Mouse (Mus musculus) cerebellum, adult (tissue): Measurements from ENCODE around the gene Gm13289.
"Not testable (repeated sequence)": the region's sequence is repeated elsewhere in the genome, so short reads cannot be mapped to it uniquely, and the experiment has no call there.

Experiments
- ATAC-seq: cut with Nextera tagmentation; 2 replicates; pipeline ENCODE4 v1.9.2; 2017; ENCODE audit warnings: mild to moderate bottlenecking, moderate library complexity, mixed read lengths; ENCODE audit not compliant: insufficient number of reproducible peaks, low FRiP score, low TSS enrichment

Gm13289 gene

DNA sequence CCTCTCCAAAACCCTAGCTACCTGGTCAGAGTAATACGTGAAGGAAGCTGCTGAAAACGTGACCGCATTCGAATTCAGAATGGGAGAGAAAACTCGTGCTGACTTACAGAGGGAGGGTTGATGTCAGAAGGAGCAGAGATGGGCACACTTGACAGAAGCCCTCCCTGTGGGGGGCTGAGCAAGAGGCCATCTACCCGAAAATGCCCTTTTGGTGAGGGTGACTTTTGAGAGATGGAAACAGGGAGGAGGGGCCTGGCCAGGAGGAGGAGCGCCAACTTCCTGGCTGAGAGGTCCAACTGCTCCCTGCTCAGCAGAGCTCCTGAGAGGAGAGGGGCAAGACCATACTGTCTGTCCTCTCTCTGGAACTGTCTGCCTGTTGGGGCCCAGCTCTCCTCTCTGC, 5.1 kb downstream of the Gm13289 start, which contains the start of gene Ifnz:
Gene Ifnz (plus strand): TSS at position 301 of the 400 bp plus-strand sequence.
- ATAC-seq: not testable (repeated sequence)

- ATAC-seq: not testable (repeated sequence)
These were observed 5.6 kb downstream of the Gm13289 start for GRCm38 (mm10) chr4:88782335-88782734.

GRCm38 (mm10) chr4:88785409-88785808, 8.7 kb downstream of the Gm13289 start, which contains the start of gene Gm13276:
Gene Gm13276 (plus strand): TSS chr4:88785709.
- ATAC-seq: not testable (repeated sequence)

GRCm38 (mm10) chr4:88788402-88788801, 11.7 kb downstream of the Gm13289 start, which contains the start of gene Gm13277:
Gene Gm13277 (plus strand): TSS chr4:88788632.
- not testable (repeated sequence) for ATAC-seq

GRCm38 (mm10) chr4:88791250-88791649, 14.5 kb downstream of the Gm13289 start, which contains the start of gene Gm13278:
Gene Gm13278 (plus strand): TSS chr4:88791550.
- ATAC-seq: not testable (repeated sequence)

DNA sequence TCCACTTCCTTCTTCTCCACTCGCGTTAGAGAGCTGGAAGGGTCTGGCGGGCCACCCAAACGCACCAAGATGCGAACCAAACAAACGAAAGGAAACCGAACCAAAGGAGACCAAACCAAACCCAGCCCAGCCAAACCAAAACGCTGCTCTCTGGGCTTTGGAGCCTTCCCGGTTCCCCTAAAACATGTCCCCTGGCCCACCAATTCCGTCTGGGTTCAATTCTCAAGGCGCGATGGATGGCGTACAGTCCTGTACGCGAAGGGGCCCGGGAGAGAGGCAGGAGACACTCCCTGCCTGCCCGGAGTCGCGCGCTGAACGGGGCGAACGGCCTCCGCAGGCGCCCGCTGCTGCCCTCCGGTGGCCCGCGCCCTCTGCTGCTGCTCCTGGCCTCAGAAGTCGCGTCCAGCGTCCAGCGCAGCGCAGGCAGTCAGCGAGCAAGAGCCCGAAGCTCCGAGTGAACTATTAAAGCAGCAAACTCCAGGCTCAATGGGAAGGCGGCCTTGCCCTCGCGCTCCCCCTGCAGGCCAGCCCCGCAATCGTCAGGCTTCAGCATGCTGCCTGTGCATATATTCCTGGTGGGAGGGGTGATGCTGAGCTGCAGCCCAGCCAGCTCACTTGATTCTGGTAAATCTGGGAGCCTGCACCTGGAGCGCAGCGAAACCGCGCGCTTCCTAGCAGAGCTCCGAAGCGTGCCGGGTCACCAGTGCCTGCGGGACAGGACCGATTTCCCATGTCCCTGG, 17.4 kb downstream of the Gm13289 start, which contains the start of gene Gm13275:
Gene Gm13275 (plus strand): TSS at position 552 of the 740 bp plus-strand sequence.
- ATAC-seq: not testable (repeated sequence)

- ATAC-seq: not testable (repeated sequence)
These were observed 20.4 kb downstream of the Gm13289 start, which contains the start of gene Gm13279 for GRCm38 (mm10) chr4:88797097-88797496. Gene Gm13279 (plus strand): TSS chr4:88797397.

GRCm38 (mm10) chr4:88799365-88799764, 22.6 kb downstream of the Gm13289 start, which contains the start of gene Gm13285:
Gene Gm13285 (plus strand): TSS chr4:88799665.
- ATAC-seq: not testable (repeated sequence)

DNA sequence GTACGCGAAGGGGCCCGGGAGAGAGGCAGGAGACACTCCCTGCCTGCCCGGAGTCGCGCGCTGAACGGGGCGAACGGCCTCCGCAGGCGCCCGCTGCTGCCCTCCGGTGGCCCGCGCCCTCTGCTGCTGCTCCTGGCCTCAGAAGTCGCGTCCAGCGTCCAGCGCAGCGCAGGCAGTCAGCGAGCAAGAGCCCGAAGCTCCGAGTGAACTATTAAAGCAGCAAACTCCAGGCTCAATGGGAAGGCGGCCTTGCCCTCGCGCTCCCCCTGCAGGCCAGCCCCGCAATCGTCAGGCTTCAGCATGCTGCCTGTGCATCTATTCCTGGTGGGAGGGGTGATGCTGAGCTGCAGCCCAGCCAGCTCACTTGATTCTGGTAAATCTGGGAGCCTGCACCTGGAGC, 26.2 kb downstream of the Gm13289 start, which contains the start of gene Gm13287:
Gene Gm13287 (plus strand): TSS at position 301 of the 400 bp plus-strand sequence.
- ATAC-seq: not testable (repeated sequence)

DNA sequence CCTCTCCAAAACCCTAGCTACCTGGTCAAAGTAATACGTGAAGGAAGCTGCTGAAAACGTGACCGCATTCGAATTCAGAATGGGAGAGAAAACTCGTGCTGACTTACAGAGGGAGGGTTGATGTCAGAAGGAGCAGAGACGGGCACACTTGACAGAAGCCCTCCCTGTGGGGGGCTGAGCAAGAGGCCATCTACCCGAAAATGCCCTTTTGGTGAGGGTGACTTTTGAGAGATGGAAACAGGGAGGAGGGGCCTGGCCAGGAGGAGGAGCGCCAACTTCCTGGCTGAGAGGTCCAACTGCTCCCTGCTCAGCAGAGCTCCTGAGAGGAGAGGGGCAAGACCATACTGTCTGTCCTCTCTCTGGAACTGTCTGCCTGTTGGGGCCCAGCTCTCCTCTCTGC, 28.5 kb downstream of the Gm13289 start, which contains the start of gene Gm13288:
Gene Gm13288 (plus strand): TSS at position 301 of the 400 bp plus-strand sequence.
- not testable (repeated sequence) for ATAC-seq

GRCm38 (mm10) chr4:88805761-88806160, 29.0 kb downstream of the Gm13289 start:
- not testable (repeated sequence) for ATAC-seq

DNA sequence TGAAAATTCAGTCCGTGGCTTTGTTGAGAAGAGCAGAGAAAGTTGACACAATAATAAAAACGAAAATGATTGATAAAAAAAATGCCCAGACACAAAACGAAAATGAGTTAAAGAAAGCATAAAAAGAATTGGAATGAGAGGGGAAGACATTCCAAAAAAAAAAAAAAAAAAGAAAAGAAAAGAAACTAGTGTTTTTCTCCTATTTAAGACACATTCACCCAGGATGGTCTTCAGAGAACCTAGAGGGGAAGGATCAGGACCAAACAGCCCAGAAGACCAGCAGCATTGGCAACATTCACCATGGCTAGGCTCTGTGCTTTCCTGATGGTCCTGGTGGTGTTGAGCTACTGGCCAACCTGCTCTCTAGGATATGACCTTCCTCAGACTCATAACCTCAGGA, 39.2 kb downstream of the Gm13289 start, which contains the start of gene Ifna7:
Gene Ifna7 (plus strand): TSS at position 301 of the 400 bp plus-strand sequence.
- ATAC-seq: no peak

DNA sequence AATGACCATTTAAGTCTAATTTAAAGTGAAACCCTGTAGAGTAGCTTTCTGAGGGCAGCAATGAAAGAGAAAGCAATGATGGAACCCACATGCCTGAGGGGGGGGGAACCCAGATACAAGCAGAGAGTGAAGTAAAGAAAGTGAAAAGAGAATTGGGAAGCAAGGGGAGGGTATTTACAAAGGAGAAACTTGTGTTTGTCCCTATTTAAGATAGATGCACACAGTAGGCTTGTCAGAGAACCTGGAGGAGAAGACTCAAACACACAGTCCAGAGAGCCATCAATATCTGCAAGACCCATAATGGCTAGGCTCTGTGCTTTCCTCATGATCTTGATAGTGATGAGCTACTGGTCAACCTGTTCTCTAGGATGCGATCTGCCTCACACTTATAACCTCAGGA, 42.9 kb downstream of the Gm13289 start, which contains the start of gene Ifna11:
Gene Ifna11 (plus strand): TSS at position 301 of the 400 bp plus-strand sequence.
- ATAC-seq: no peak

- no peak for ATAC-seq
These were observed 46.3 kb downstream of the Gm13289 start for GRCm38 (mm10) chr4:88822995-88823394.
